Mouse (Mus musculus) kidney, postnatal 0 days (tissue): ENCODE measurements around the gene Tspan33. TPM values are rescaled to one million over a fixed set of nuclear protein-coding genes. Genes with fewer than 3 reads are reported as not detected.
A peak's percentile ranks its signal among the peaks of the same experiment; 100 is the strongest.

Experiments
- ATAC-seq: fragments of 200-750 bp; cut with Nextera tagmentation; replicated peaks from 2 replicates; pipeline ENCODE4 v1.8.0; 2017; ENCODE audit warnings: low read depth, moderate number of reproducible peaks, moderate TSS enrichment, moderate library complexity; ENCODE audit not compliant: low FRiP score
- DNase-seq: peaks from one replicate; pipeline ENCODE4 v3.0.0-alpha.2; 2016; ENCODE audit warnings: low spot score
- H3K27ac ChIP-seq: fragments of 300-500 bp; sonication (generic); 2 replicates; pipeline ENCODE4 v1.5.1; 2014; ENCODE audit warnings: mild to moderate bottlenecking
- H3K27me3 ChIP-seq: fragments of 300-500 bp; sonication (generic); 2 replicates; pipeline ENCODE4 v1.6.1; 2014; ENCODE audit warnings: low read length, mixed read lengths; ENCODE audit not compliant: insufficient read depth
- H3K36me3 ChIP-seq: fragments of 300-500 bp; sonication (generic); 2 replicates; pipeline ENCODE4 v1.6.1; 2014; ENCODE audit warnings: low read length, mixed read lengths; ENCODE audit not compliant: insufficient read depth
- H3K4me1 ChIP-seq: fragments of 300-500 bp; sonication (generic); replicated peaks from 2 replicates; pipeline ENCODE4 v1.6.1; 2014; ENCODE audit warnings: antibody characterized with exemption, low read length, mixed read lengths; ENCODE audit not compliant: insufficient read depth
- H3K4me2 ChIP-seq: fragments of 300-500 bp; sonication (generic); 2 replicates; pipeline ENCODE4 v1.6.1; 2014; ENCODE audit warnings: mild to moderate bottlenecking, low read length, moderate library complexity, mixed read lengths
- H3K4me3 ChIP-seq: fragments of 300-500 bp; sonication (generic); replicated peaks from 2 replicates; pipeline ENCODE4 v1.5.1; 2014; ENCODE audit warnings: low read depth, low read length
- H3K9ac ChIP-seq: fragments of 300-500 bp; sonication (generic); 2 replicates; pipeline ENCODE4 v1.6.1; 2014; ENCODE audit warnings: low read depth, low read length
- H3K9me3 ChIP-seq: fragments of 300-500 bp; sonication (generic); replicated peaks from 2 replicates; pipeline ENCODE4 v1.6.1; 2016; ENCODE audit warnings: low read length, inconsistent platforms, mixed read lengths
- CTCF ChIP-seq: IDR thresholded peaks from 2 replicates; pipeline ENCODE4 v1.5.1; 2016; ENCODE audit warnings: antibody characterized with exemption, low read depth, mild to moderate bottlenecking, moderate library complexity
- WGBS: fragments of 180-500 bp; shearing (Covaris S2); extraction: QIAGEN DNeasy Blood & Tissue Kit; methylation state at CpG from one replicate; pipeline ENCODE4 v1.1.7; 2014; 5-methylcytosine and 5-hydroxymethylcytosine counted together
- polyA plus RNA-seq: library from polyadenylated mRNA; unstranded; fragments of >200 nt; fragmentation: Nextera tagmentation; extraction: Ambion mirVana; gene quantifications from 2 replicates; pipeline ENCODE4 v1.2.1, GENCODE M21; 2015

Tspan33 gene
- polyA plus RNA-seq, 1 experiment from 2014 or later: 25.2 TPM

GRCm38 (mm10) chr6:29735689-29736451, 41.8 kb downstream of the Tspan33 start:
- DNase-seq (peak; percentile 81), ATAC-seq (peak; percentile 75)
- Histone ChIP-seq H3K27ac (peak overlapping the region; percentile 99), H3K4me1 (peaks cover 4% of the 10 kb centered on the region; the same call in 1 of the 2 replicates), H3K4me2 (peak overlapping the region; percentile 79), H3K27me3 (no peaks in the 10 kb centered on the region), H3K4me3 (peak overlapping the region; percentile 92), H3K9ac (peak overlapping the region; percentile 99), H3K36me3 (0 out of 2 replicates have a peak, but pooled peaks cover 3% of the 10 kb centered on the region), H3K9me3 (no peaks in the 10 kb centered on the region)
- under 1% methylated on average over 74 of the region's 75 CpGs for WGBS
- no peak for TF ChIP-seq CTCF

- Histone ChIP-seq H3K4me3 (peak overlapping the region; percentile 92), H3K9ac (peak overlapping the region; percentile 99), H3K9me3 (no peaks in the 10 kb centered on the region), H3K4me2 (peak overlapping the region; percentile 79), H3K27ac (peak overlapping the region; percentile 99), H3K4me1 (peaks cover 4% of the 10 kb centered on the region; the same call in 1 of the 2 replicates), H3K27me3 (no peaks in the 10 kb centered on the region), H3K36me3 (0 out of 2 replicates have a peak, but pooled peaks cover 3% of the 10 kb centered on the region)
- 8% methylated on average over 13 of the region's 13 CpGs for WGBS
- ATAC-seq (no peak), DNase-seq (peak; percentile 16)
- no peak for TF ChIP-seq CTCF
Observed at GRCm38 (mm10) chr6:29736610-29737458, 42.8 kb downstream of the Tspan33 start.

DNA sequence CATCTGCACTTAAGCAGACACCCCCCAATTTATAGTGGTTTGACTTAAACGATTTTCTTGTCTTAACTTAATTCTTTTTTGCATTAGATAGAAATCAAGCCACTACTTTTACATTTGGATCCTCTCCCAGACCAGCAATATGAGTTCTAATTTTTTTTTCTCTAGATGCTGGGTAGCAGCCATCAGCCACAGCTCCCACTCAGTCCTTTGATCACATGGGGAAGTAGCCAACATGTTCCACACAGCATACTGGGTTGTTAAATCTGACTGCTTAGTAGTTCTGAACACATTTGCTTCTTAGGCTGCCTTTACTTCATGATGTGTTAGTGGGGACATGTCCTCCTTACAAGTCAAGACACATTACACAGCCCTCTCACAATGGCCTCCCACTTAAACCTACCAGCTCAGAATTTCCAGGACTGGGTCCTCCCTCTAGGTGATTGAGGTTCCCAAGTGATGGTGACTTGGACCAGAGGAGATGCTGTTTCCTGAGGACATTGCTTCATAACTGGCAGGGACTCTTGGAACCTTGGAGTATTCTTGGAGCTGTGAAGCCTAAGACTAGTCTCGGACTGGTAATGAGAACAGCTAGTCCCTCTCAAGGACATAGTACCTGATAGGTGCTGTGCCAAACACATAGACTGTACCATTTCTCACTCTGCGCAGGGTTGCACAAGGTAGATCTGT, 57.6 kb downstream of the Tspan33 start:
- no peak for TF ChIP-seq CTCF
- ATAC-seq (no peak), DNase-seq (peak; percentile 29)
- H3K9me3 ChIP-seq: peaks cover 9% of the 10 kb centered on the region
- no peaks in the 10 kb centered on the region for H3K4me1 ChIP-seq
- H3K36me3 ChIP-seq: peaks cover 26% of the 10 kb centered on the region
- no peaks in the 10 kb centered on the region for H3K27me3 ChIP-seq
- 84% methylated on average over 3 of the region's 3 CpGs for WGBS
- H3K27ac ChIP-seq: no peak overlapping the region
- H3K9ac ChIP-seq: no peak overlapping the region
- no peak overlapping the region for H3K4me2 ChIP-seq
- H3K4me3 ChIP-seq: no peak overlapping the region

DNA sequence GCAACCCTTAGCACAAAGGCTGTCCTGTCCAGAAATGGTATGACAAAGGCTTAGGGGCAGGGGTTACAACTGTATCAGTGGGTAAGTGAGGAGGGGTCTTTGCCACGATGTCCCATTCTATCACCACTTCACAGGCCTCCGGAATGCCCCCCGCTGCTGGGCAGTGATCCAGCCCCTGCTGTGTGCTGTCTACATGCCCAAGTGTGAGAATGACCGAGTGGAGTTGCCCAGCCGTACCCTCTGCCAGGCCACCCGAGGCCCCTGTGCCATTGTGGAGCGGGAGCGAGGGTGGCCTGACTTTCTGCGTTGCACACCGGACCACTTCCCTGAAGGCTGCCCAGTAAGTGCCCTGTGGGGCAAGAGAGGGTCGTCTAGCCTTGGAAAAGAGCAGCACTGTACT, 59.3 kb downstream of the Tspan33 start:
- 90% methylated on average over 11 of the region's 11 CpGs for WGBS
- ATAC-seq: no peak
- Histone ChIP-seq H3K27me3 (no peaks in the 10 kb centered on the region), H3K9me3 (peaks cover 5% of the 10 kb centered on the region), H3K4me3 (no peak overlapping the region), H3K27ac (no peak overlapping the region), H3K9ac (no peak overlapping the region), H3K4me1 (no peaks in the 10 kb centered on the region), H3K4me2 (no peak overlapping the region), H3K36me3 (peaks cover 37% of the 10 kb centered on the region)
- TF ChIP-seq CTCF: no peak
- DNase-seq: no peak

GRCm38 (mm10) chr6:29756001-29756400, 62.0 kb downstream of the Tspan33 start:
- Histone ChIP-seq H3K4me1 (no peaks in the 10 kb centered on the region), H3K36me3 (peaks cover 50% of the 10 kb centered on the region), H3K9me3 (no peaks in the 10 kb centered on the region), H3K9ac (no peak overlapping the region), H3K27me3 (no peaks in the 10 kb centered on the region), H3K4me2 (no peak overlapping the region), H3K4me3 (no peak overlapping the region), H3K27ac (no peak overlapping the region)
- WGBS: 84% methylated on average over 5 of the region's 5 CpGs
- no peak for TF ChIP-seq CTCF
- ATAC-seq (no peak), DNase-seq (no peak)

DNA sequence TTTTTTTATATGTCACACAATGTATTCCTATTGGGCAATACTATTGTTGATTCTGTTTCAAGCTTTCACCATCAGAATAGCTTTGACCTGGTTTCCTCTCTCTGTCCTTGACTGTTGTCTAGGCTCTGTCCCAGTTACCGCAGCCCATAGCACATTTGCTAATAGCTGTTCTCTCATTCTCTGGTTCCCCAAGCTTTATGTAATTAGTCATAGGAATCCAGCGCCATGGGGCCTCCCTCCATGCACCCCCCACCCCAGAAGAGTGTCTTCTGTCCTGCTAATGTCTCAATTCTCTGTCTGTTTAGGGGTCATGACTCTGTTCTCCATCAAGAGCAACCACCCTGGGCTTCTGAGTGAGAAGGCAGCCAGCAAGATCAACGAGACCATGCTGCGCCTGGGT, 62.5 kb downstream of the Tspan33 start:
- DNase-seq: no peak
- H3K4me2 ChIP-seq: no peak overlapping the region
- no peaks in the 10 kb centered on the region for H3K4me1 ChIP-seq
- WGBS: 92% methylated on average over 4 of the region's 4 CpGs
- H3K4me3 ChIP-seq: no peak overlapping the region
- ATAC-seq: no peak
- no peak for TF ChIP-seq CTCF
- no peak overlapping the region for H3K27ac ChIP-seq
- no peak overlapping the region for H3K9ac ChIP-seq
- H3K9me3 ChIP-seq: no peaks in the 10 kb centered on the region
- H3K36me3 ChIP-seq: peaks cover 50% of the 10 kb centered on the region
- no peaks in the 10 kb centered on the region for H3K27me3 ChIP-seq
